Mouse (Mus musculus): ENCODE data around the gene Pex6. TPM values are rescaled to one million over a fixed set of nuclear protein-coding genes. Genes with fewer than 3 reads are reported as not detected.

Pex6 gene
- polyA plus RNA-seq, 1 experiment, result 43.4 TPM

GRCm38 (mm10) chr17:46741305-46741704 is 30.0 kb downstream of the Pex6 start:
- TF ChIP-seq CTCF (IDR thresholded peaks at IDR 0.05; ENCODE audit: control insufficient read depth, insufficient read depth, insufficient replicate concordance, low read depth, low read length) (no peak), POLR2A (IDR thresholded peaks at IDR 0.05; ENCODE audit: control insufficient read depth, low read depth, low read length) (no peak)
- no peak overlapping the region for H3K4me3 ChIP-seq (ENCODE audit: control insufficient read depth, low read depth, low read length)
- 0 out of 2 replicates have a peak, but pooled peaks cover 1% of the 10 kb centered on the region for H3K36me3 ChIP-seq (ENCODE audit: control insufficient read depth, insufficient read depth, low read length)
- H3K27me3 ChIP-seq (ENCODE audit: control insufficient read depth, insufficient read depth, low read length), result no peaks in the 10 kb centered on the region
- no peaks in the 10 kb centered on the region for H3K4me1 ChIP-seq (ENCODE audit: control insufficient read depth, insufficient read depth, low read length)
- no peak overlapping the region for H3K27ac ChIP-seq (ENCODE audit: control insufficient read depth, insufficient read depth, low read depth, low read length)

GRCm38 (mm10) chr17:46742986-46743385 is 31.7 kb downstream of the Pex6 start:
- no peaks in the 10 kb centered on the region for H3K4me1 ChIP-seq (ENCODE audit: control insufficient read depth, insufficient read depth, low read length)
- no peak overlapping the region for H3K4me3 ChIP-seq (ENCODE audit: control insufficient read depth, low read depth, low read length)
- TF ChIP-seq CTCF (IDR thresholded peaks at IDR 0.05; ENCODE audit: control insufficient read depth, insufficient read depth, insufficient replicate concordance, low read depth, low read length) (no peak), POLR2A (IDR thresholded peaks at IDR 0.05; ENCODE audit: control insufficient read depth, low read depth, low read length) (no peak)
- H3K27ac ChIP-seq (ENCODE audit: control insufficient read depth, insufficient read depth, low read depth, low read length), result no peak overlapping the region
- 0 out of 2 replicates have a peak, but pooled peaks cover 1% of the 10 kb centered on the region for H3K36me3 ChIP-seq (ENCODE audit: control insufficient read depth, insufficient read depth, low read length)
- no peaks in the 10 kb centered on the region for H3K27me3 ChIP-seq (ENCODE audit: control insufficient read depth, insufficient read depth, low read length)

GRCm38 (mm10) chr17:46745506-46745905 is 34.2 kb downstream of the Pex6 start:
- no peak for TF ChIP-seq CTCF (IDR thresholded peaks at IDR 0.05; ENCODE audit: control insufficient read depth, insufficient read depth, insufficient replicate concordance, low read depth, low read length)
- H3K27ac ChIP-seq (ENCODE audit: control insufficient read depth, insufficient read depth, low read depth, low read length), result no peak overlapping the region
- 0 out of 2 replicates have a peak, but pooled peaks cover 1% of the 10 kb centered on the region for H3K36me3 ChIP-seq (ENCODE audit: control insufficient read depth, insufficient read depth, low read length)
- no peaks in the 10 kb centered on the region for H3K27me3 ChIP-seq (ENCODE audit: control insufficient read depth, insufficient read depth, low read length)
- no peaks in the 10 kb centered on the region for H3K4me1 ChIP-seq (ENCODE audit: control insufficient read depth, insufficient read depth, low read length)
- H3K4me3 ChIP-seq (ENCODE audit: control insufficient read depth, low read depth, low read length), result no peak overlapping the region

GRCm38 (mm10) chr17:46747234-46747633 is 36.0 kb downstream of the Pex6 start:
- H3K27ac ChIP-seq (ENCODE audit: control insufficient read depth, insufficient read depth, low read depth, low read length), result no peak overlapping the region
- TF ChIP-seq CTCF (IDR thresholded peaks at IDR 0.05; ENCODE audit: control insufficient read depth, insufficient read depth, insufficient replicate concordance, low read depth, low read length) (no peak), POLR2A (IDR thresholded peaks at IDR 0.05; ENCODE audit: control insufficient read depth, low read depth, low read length) (no peak)
- peaks cover 9% of the 10 kb centered on the region for H3K4me1 ChIP-seq (ENCODE audit: control insufficient read depth, insufficient read depth, low read length)
- no peak overlapping the region for H3K4me3 ChIP-seq (ENCODE audit: control insufficient read depth, low read depth, low read length)
- 0 out of 2 replicates have a peak, but pooled peaks cover 1% of the 10 kb centered on the region for H3K36me3 ChIP-seq (ENCODE audit: control insufficient read depth, insufficient read depth, low read length)
- no peaks in the 10 kb centered on the region for H3K27me3 ChIP-seq (ENCODE audit: control insufficient read depth, insufficient read depth, low read length)

- Histone ChIP-seq H3K4me1 (ENCODE audit: control insufficient read depth, insufficient read depth, low read length) (peaks cover 10% of the 10 kb centered on the region), H3K4me3 (ENCODE audit: control insufficient read depth, low read depth, low read length) (no peak overlapping the region), H3K27me3 (ENCODE audit: control insufficient read depth, insufficient read depth, low read length) (no peaks in the 10 kb centered on the region), H3K27ac (ENCODE audit: control insufficient read depth, insufficient read depth, low read depth, low read length) (no peak overlapping the region), H3K36me3 (ENCODE audit: control insufficient read depth, insufficient read depth, low read length) (0 out of 2 replicates have a peak, but pooled peaks cover 1% of the 10 kb centered on the region)
- TF ChIP-seq POLR2A (IDR thresholded peaks at IDR 0.05; ENCODE audit: control insufficient read depth, low read depth, low read length), result no peak
- no peak for TF ChIP-seq CTCF (IDR thresholded peaks at IDR 0.05; ENCODE audit: control insufficient read depth, insufficient read depth, insufficient replicate concordance, low read depth, low read length)
These were observed 36.5 kb downstream of the Pex6 start for GRCm38 (mm10) chr17:46747806-46748205.

- H3K27ac ChIP-seq (ENCODE audit: control insufficient read depth, insufficient read depth, low read depth, low read length), result no peak overlapping the region
- TF ChIP-seq CTCF (IDR thresholded peaks at IDR 0.05; ENCODE audit: control insufficient read depth, insufficient read depth, insufficient replicate concordance, low read depth, low read length), result no peak
- no peak for TF ChIP-seq POLR2A (IDR thresholded peaks at IDR 0.05; ENCODE audit: control insufficient read depth, low read depth, low read length)
- no peaks in the 10 kb centered on the region for H3K36me3 ChIP-seq (ENCODE audit: control insufficient read depth, insufficient read depth, low read length)
- H3K4me3 ChIP-seq (ENCODE audit: control insufficient read depth, low read depth, low read length), result no peak overlapping the region
- peaks cover 15% of the 10 kb centered on the region for H3K4me1 ChIP-seq (ENCODE audit: control insufficient read depth, insufficient read depth, low read length)
- no peaks in the 10 kb centered on the region for H3K27me3 ChIP-seq (ENCODE audit: control insufficient read depth, insufficient read depth, low read length)
These were observed 38.0 kb downstream of the Pex6 start for GRCm38 (mm10) chr17:46749282-46749681.

GRCm38 (mm10) chr17:46750580-46750979 is 39.3 kb downstream of the Pex6 start:
- TF ChIP-seq CTCF (IDR thresholded peaks at IDR 0.05; ENCODE audit: control insufficient read depth, insufficient read depth, insufficient replicate concordance, low read depth, low read length), result no peak
- H3K36me3 ChIP-seq (ENCODE audit: control insufficient read depth, insufficient read depth, low read length), result no peaks in the 10 kb centered on the region
- no peaks in the 10 kb centered on the region for H3K27me3 ChIP-seq (ENCODE audit: control insufficient read depth, insufficient read depth, low read length)
- H3K27ac ChIP-seq (ENCODE audit: control insufficient read depth, insufficient read depth, low read depth, low read length), result no peak overlapping the region
- H3K4me1 ChIP-seq (ENCODE audit: control insufficient read depth, insufficient read depth, low read length), result peaks cover 15% of the 10 kb centered on the region
- H3K4me3 ChIP-seq (ENCODE audit: control insufficient read depth, low read depth, low read length), result no peak overlapping the region
